Mouse (Mus musculus): ENCODE results near the gene Pde4dip.

DNA sequence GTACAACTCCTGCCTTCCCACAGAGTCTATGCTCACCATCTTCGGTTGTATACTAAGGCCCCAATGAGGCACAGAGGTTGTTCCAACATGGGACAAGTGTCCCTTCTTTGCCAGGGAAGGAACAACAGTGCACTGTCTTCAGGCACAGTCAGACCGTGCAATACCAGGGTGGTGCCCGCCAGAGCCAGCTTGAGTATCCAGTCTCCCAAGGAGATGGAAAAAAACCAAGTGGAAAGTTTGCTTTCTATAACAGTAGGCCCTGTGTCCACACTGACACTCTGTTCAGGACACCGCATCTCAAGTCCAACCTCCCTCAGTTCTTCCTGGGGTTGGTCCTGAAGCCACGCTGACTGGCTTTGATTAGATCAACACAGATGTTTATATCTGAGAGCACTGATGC, 87.8 kb downstream of the Pde4dip start:
- no peak for TF ChIP-seq POLR2A (IDR thresholded peaks at IDR 0.05; ENCODE audit: control insufficient read depth, extremely low read depth, insufficient read depth, low read length, poor library complexity)
- TF ChIP-seq CTCF (IDR thresholded peaks at IDR 0.05; ENCODE audit: borderline replicate concordance, control insufficient read depth, extremely low read depth, insufficient read depth, low read length, poor library complexity): no peak
